3 mouse cellular contexts compared by ENCODE assay signal in the genomic region with DNA sequence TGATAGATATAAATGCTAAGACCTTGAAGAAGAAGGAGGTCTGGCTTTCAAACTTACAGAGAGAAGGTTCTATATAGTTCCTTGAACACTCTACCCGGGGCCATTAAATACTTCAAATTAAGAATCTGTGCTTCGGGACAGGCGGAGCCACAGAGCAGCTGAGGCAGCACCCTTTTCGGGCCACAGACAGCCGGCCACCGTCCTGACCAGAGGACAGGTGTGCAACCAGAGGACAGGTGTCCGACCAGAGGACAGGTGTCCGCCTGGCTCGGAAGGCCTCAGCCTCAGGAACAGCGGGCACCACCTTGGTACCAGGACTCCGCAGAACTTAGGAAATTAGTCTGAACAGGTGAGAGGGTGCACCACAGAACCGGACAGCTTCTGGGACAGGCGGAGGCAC.
DNase-seq lines count a peak whose midpoint lies in the region; TF ChIP-seq lines count a peak whose summit lies in the region.
"Not testable (repeated sequence)": the region's sequence is repeated elsewhere in the genome, so short reads cannot be mapped to it uniquely, and the experiment has no call there.

No protein-coding gene starts in this region.

- H3K36me3 ChIP-seq in E14TG2a.4 (ENCODE audit: insufficient read depth, low read length); ES-Bruce4 (ENCODE audit: control insufficient read depth, insufficient read depth, low read length, poor library complexity, severe bottlenecking): not testable (repeated sequence)

- H3K9ac ChIP-seq in ES-Bruce4 (ENCODE audit: low read depth, poor library complexity, severe bottlenecking), result not testable (repeated sequence)

- not testable (repeated sequence) for H3K27ac ChIP-seq in ES-Bruce4 (ENCODE audit: insufficient read depth, low read length)

- H3K4me1 ChIP-seq in E14TG2a.4 (replicated peaks; ENCODE audit: low read depth, low read length); ES-Bruce4 (ENCODE audit: control insufficient read depth, insufficient read depth, low read length): not testable (repeated sequence)

- TF ChIP-seq EP300 in ES-Bruce4 (IDR thresholded peaks at IDR 0.05; ENCODE audit: insufficient read depth, low read depth, low read length), result not testable (repeated sequence)

- H3K4me3 ChIP-seq in E14TG2a.4 (replicated peaks; ENCODE audit: low read length), result peak overlapping the region; percentile 29; the same call in 1 of the 2 replicates
- peak overlapping the region; percentile 51 for H3K4me3 ChIP-seq in ES-Bruce4 (ENCODE audit: low read depth, low read length)

- TF ChIP-seq POLR2A in ES-Bruce4 (IDR thresholded peaks at IDR 0.05; ENCODE audit: insufficient read depth, low read length), result not testable (repeated sequence)

- H3K9me3 ChIP-seq in E14TG2a.4 (ENCODE audit: low read length); ES-Bruce4 (replicated peaks; ENCODE audit: control insufficient read depth, insufficient read depth, low read length, poor library complexity, severe bottlenecking): not testable (repeated sequence)

- peak; percentile 74 for DNase-seq in heart, adult 11 months

- not testable (repeated sequence) for TF ChIP-seq CTCF in E14TG2a.4 (conservative IDR thresholded peaks at IDR 0.05; ENCODE audit: low read length); ES-Bruce4 (IDR thresholded peaks at IDR 0.05; ENCODE audit: low read depth, low read length)

- not testable (repeated sequence) for H3K27me3 ChIP-seq in E14TG2a.4 (ENCODE audit: insufficient read depth, low read length); ES-Bruce4 (ENCODE audit: control insufficient read depth, insufficient read depth, low read length, poor library complexity, severe bottlenecking)
